Mouse (Mus musculus): ENCODE results near the gene Sntb2.
"Not testable (repeated sequence)": the region's sequence is repeated elsewhere in the genome, so short reads cannot be mapped to it uniquely, and the experiment has no call there.

The Sntb2 gene

GRCm38 (mm10) chr8:107030650-107031576, 95.4 kb downstream of the Sntb2 start, which contains the start of gene Vps4a:
Gene Vps4a, plus strand, starts transcription at chr8:107031222.
- in situ Hi-C loops (cut with MboI, MseI), result no loop called here

GRCm38 (mm10) chr8:107031577-107032090, 96.1 kb downstream of the Sntb2 start:
- in situ Hi-C loops (cut with MboI, MseI), result no loop called here

GRCm38 (mm10) chr8:107033609-107034008, 98.1 kb downstream of the Sntb2 start:
- in situ Hi-C loops (cut with MboI, MseI), result not testable (repeated sequence)

- in situ Hi-C loops (cut with MboI, MseI), result no loop called here
These were observed 100.1 kb downstream of the Sntb2 start for GRCm38 (mm10) chr8:107035641-107036040.

- in situ Hi-C loops (cut with MboI, MseI), result no loop called here
These were observed 101.1 kb downstream of the Sntb2 start for GRCm38 (mm10) chr8:107036626-107037025.

GRCm38 (mm10) chr8:107040632-107041031, 105.1 kb downstream of the Sntb2 start:
- in situ Hi-C loops (cut with MboI, MseI), result loop anchor here (10.0 kb wide), 1 partner anchor 806 kb away; no protein-coding TSS in a partner anchor

- in situ Hi-C loops (cut with MboI, MseI), result loop anchor here (10.0 kb wide), 1 partner anchor 811 kb away; no protein-coding TSS in a partner anchor
These were observed 109.9 kb downstream of the Sntb2 start for GRCm38 (mm10) chr8:107045478-107045877.

GRCm38 (mm10) chr8:107046976-107047375, 111.4 kb downstream of the Sntb2 start:
- in situ Hi-C loops (cut with MboI, MseI), result loop anchor here (10.0 kb wide), 1 partner anchor 812 kb away; no protein-coding TSS in a partner anchor

GRCm38 (mm10) chr8:107048061-107048941, 112.8 kb downstream of the Sntb2 start, which contains the start of gene Pdf:
Gene Pdf, minus strand, starts transcription at chr8:107048614.
- in situ Hi-C loops (cut with MboI, MseI), result loop anchor here (10.0 kb wide), 1 partner anchor 814 kb away; no protein-coding TSS in a partner anchor

GRCm38 (mm10) chr8:107049480-107049879, 113.9 kb downstream of the Sntb2 start:
- in situ Hi-C loops (cut with MboI, MseI), result loop anchor here (10.0 kb wide), 1 partner anchor 815 kb away; no protein-coding TSS in a partner anchor

GRCm38 (mm10) chr8:107052046-107052445, 116.5 kb downstream of the Sntb2 start:
- in situ Hi-C loops (cut with MboI, MseI), result loop anchor here (5.0 kb wide), 1 partner anchor 45 kb away; the partner anchor contains the start of gene Terf2

GRCm38 (mm10) chr8:107056076-107056972, 120.8 kb downstream of the Sntb2 start, which contains the start of the genes Cog8 and Nip7:
Gene Cog8, minus strand, starts transcription at chr8:107056689.
Gene Nip7, plus strand, starts transcription at chr8:107056877.
- in situ Hi-C loops (cut with MboI, MseI), result no loop called here

GRCm38 (mm10) chr8:107056973-107057369, 121.4 kb downstream of the Sntb2 start:
- in situ Hi-C loops (cut with MboI, MseI), result no loop called here

GRCm38 (mm10) chr8:107062613-107063012, 127.1 kb downstream of the Sntb2 start:
- in situ Hi-C loops (cut with MboI, MseI), result no loop called here

- in situ Hi-C loops (cut with MboI, MseI), result no loop called here
These were observed 130.3 kb downstream of the Sntb2 start, which contains the start of gene Tmed6 for GRCm38 (mm10) chr8:107065511-107066496. Gene Tmed6, minus strand, starts transcription at chr8:107065644.

All from regulatory T cell (primary cell).